Mouse (Mus musculus) neutrophil, adult 59 days (primary cell): ENCODE measurements around the gene Dop1a. TPM values are rescaled to one million over a fixed set of nuclear protein-coding genes. Genes with fewer than 3 reads are reported as not detected.

ENCODE experiments used
- total RNA-seq, 2 experiments: library from RNA; stranded (reverse); gene quantifications; 1 replicate in 1 of 2; 2 replicates in 1 of 2; pipeline ENCODE4 v1.2.4; 2023

Dop1a gene
- total RNA-seq, result 10 to 100 TPM; 34.7 to 36.1 TPM

GRCm38 (mm10) chr9:86466990-86467870, at the start of gene Dop1a:
Gene Dop1a, plus strand, starts transcription at chr9:86467154.

GRCm38 (mm10) chr9:86464151-86465105, 2.5 kb upstream of the Dop1a start, which contains the start of gene Ube2cbp:
Gene Ube2cbp, minus strand, starts transcription at chr9:86464950.

GRCm38 (mm10) chr9:86571540-86572135, 104.7 kb downstream of the Dop1a start, which contains the start of the genes Pgm3 and Rwdd2a:
Gene Pgm3, minus strand, starts transcription at chr9:86571842.
Gene Rwdd2a, plus strand, starts transcription at chr9:86571991.

Other genes with a start within 250 kb of the Dop1a start
- 1 to 10 TPM; 1.0 TPM for gene Ube2cbp, start 2.2 kb upstream of the Dop1a start, total RNA-seq
- gene Pgm3, start 104.7 kb downstream of the Dop1a start, total RNA-seq, result 1 to 10 TPM; 5.3 to 6.2 TPM
- 1 to 10 TPM; 3.5 to 4.1 TPM for gene Rwdd2a, start 104.8 kb downstream of the Dop1a start, total RNA-seq
- gene Me1, start 228.8 kb downstream of the Dop1a start, total RNA-seq, result under 1 TPM in 1 of 2 experiments, not detected in 1; 0.11 TPM